Mouse (Mus musculus) left cerebral cortex, adult 9 months (tissue): ENCODE measurements around the gene Slco1c1.

Experiments used
- DNase-seq, 2 experiments: peaks; one replicate each; pipeline ENCODE4 v3.0.0; 2022; ENCODE audit warnings: low spot score in 2 of 2

Gene Slco1c1

GRCm38 (mm10) chr6:141523747-141524640, at the start of gene Slco1c1:
Gene Slco1c1, plus strand, starts transcription at chr6:141524368.
- DNase-seq, result peak; percentile 9 to 11

GRCm38 (mm10) chr6:141474696-141475095, 49.5 kb upstream of the Slco1c1 start:
- DNase-seq, result no peak

GRCm38 (mm10) chr6:141485302-141486021, 38.7 kb upstream of the Slco1c1 start:
- DNase-seq, result no peak

GRCm38 (mm10) chr6:141487266-141487665, 36.9 kb upstream of the Slco1c1 start:
- DNase-seq, result peak in 1 of 2 experiments; percentile 28

- DNase-seq, result peak in 1 of 2 experiments; percentile 39
These were observed 35.5 kb upstream of the Slco1c1 start for GRCm38 (mm10) chr6:141488619-141489018.

GRCm38 (mm10) chr6:141494909-141495308, 29.3 kb upstream of the Slco1c1 start:
- no peak for DNase-seq

GRCm38 (mm10) chr6:141495634-141496418, 28.3 kb upstream of the Slco1c1 start:
- DNase-seq, result peak; percentile 9 to 19

- no peak for DNase-seq
These were observed 24.7 kb upstream of the Slco1c1 start for GRCm38 (mm10) chr6:141499511-141499910.

GRCm38 (mm10) chr6:141501171-141501570, 23.0 kb upstream of the Slco1c1 start:
- DNase-seq, result no peak

- DNase-seq, result no peak
These were observed 1.6 kb upstream of the Slco1c1 start for GRCm38 (mm10) chr6:141522541-141522940.

- no peak for DNase-seq
These were observed 1.6 kb downstream of the Slco1c1 start for GRCm38 (mm10) chr6:141525787-141526186.

- no peak for DNase-seq
These were observed 6.7 kb downstream of the Slco1c1 start for GRCm38 (mm10) chr6:141530865-141531264.

GRCm38 (mm10) chr6:141537298-141537697, 13.1 kb downstream of the Slco1c1 start:
- no peak for DNase-seq

- peak in 1 of 2 experiments; percentile 7 for DNase-seq
These were observed 17.0 kb downstream of the Slco1c1 start for GRCm38 (mm10) chr6:141541136-141541535.

- no peak for DNase-seq
These were observed 19.2 kb downstream of the Slco1c1 start for GRCm38 (mm10) chr6:141543344-141543743.

GRCm38 (mm10) chr6:141558118-141558517, 34.0 kb downstream of the Slco1c1 start:
- DNase-seq, result no peak

GRCm38 (mm10) chr6:141567366-141567765, 43.2 kb downstream of the Slco1c1 start:
- peak in 1 of 2 experiments; percentile 6 for DNase-seq

GRCm38 (mm10) chr6:141567852-141568558, 43.8 kb downstream of the Slco1c1 start:
- peak in 1 of 2 experiments; percentile 26 for DNase-seq

- DNase-seq, result no peak
These were observed 44.4 kb downstream of the Slco1c1 start for GRCm38 (mm10) chr6:141568559-141568946.

GRCm38 (mm10) chr6:141576646-141577200, 52.6 kb downstream of the Slco1c1 start:
- DNase-seq, result no peak
